Mouse (Mus musculus): ENCODE measurements around the gene Smarca5.

The Smarca5 gene

GRCm38 (mm10) chr8:80663476-80663875, 75.8 kb downstream of the Smarca5 start:
- no peak for DNase-seq (ENCODE audit: low spot score)

GRCm38 (mm10) chr8:80661055-80661454, 78.2 kb downstream of the Smarca5 start:
- no peak for DNase-seq (ENCODE audit: low spot score)

- no peak for DNase-seq (ENCODE audit: low spot score)
Observed at GRCm38 (mm10) chr8:80657639-80658038, 81.7 kb downstream of the Smarca5 start.

Data from adipocyte (in vitro differentiated cells).